Mouse (Mus musculus) CD4-positive, CD25-positive, alpha-beta regulatory T cell, adult 4 months (primary cell): ENCODE data around the gene Vmp1. TPM values are rescaled to one million over a fixed set of nuclear protein-coding genes. Genes with fewer than 3 reads are reported as not detected.

ENCODE experiments used
- ATAC-seq: one replicate; pipeline ENCODE4 v1.8.0; 2017
- polyA plus RNA-seq, 2 experiments: library from polyadenylated mRNA; unstranded; fragments of 100-300 nt; shearing (Covaris generic); gene quantifications; one replicate each; pipeline ENCODE4 v1.2.1; 2017

The Vmp1 gene
- polyA plus RNA-seq, 2 experiments from 2014 or later = 405 to 430 TPM

GRCm38 (mm10) chr11:86583990-86584897 lies 99.4 kb downstream of the Vmp1 start:
- ATAC-seq = no peak

GRCm38 (mm10) chr11:86583313-86583825 lies 100.3 kb downstream of the Vmp1 start:
- ATAC-seq = no peak

GRCm38 (mm10) chr11:86582543-86583260 lies 100.9 kb downstream of the Vmp1 start:
- ATAC-seq = no peak

- peak; percentile 2 for ATAC-seq
These were observed 101.6 kb downstream of the Vmp1 start for GRCm38 (mm10) chr11:86581943-86582542.

- ATAC-seq = peak; percentile 60
These were observed 102.3 kb downstream of the Vmp1 start for GRCm38 (mm10) chr11:86581250-86581753.

GRCm38 (mm10) chr11:86580319-86581113 lies 103.1 kb downstream of the Vmp1 start:
- ATAC-seq = peak; percentile 5

- no peak for ATAC-seq
These were observed 103.8 kb downstream of the Vmp1 start for GRCm38 (mm10) chr11:86579731-86580318.

GRCm38 (mm10) chr11:86578809-86579730 lies 104.6 kb downstream of the Vmp1 start:
- peak; percentile 20 for ATAC-seq

- ATAC-seq = no peak
These were observed 105.4 kb downstream of the Vmp1 start for GRCm38 (mm10) chr11:86578106-86578808.

- ATAC-seq = peak; percentile 37
These were observed 106.4 kb downstream of the Vmp1 start for GRCm38 (mm10) chr11:86577231-86577630.

GRCm38 (mm10) chr11:86575632-86576378 lies 107.8 kb downstream of the Vmp1 start:
- ATAC-seq = no peak

GRCm38 (mm10) chr11:86574408-86574807 lies 109.2 kb downstream of the Vmp1 start:
- no peak for ATAC-seq

- ATAC-seq = peak; percentile 52
These were observed 109.9 kb downstream of the Vmp1 start for GRCm38 (mm10) chr11:86573646-86574231.

GRCm38 (mm10) chr11:86572623-86573022 lies 111.0 kb downstream of the Vmp1 start:
- ATAC-seq = peak; percentile 11

- ATAC-seq = no peak
These were observed 111.8 kb downstream of the Vmp1 start for GRCm38 (mm10) chr11:86571871-86572270.

GRCm38 (mm10) chr11:86571047-86571855 lies 112.4 kb downstream of the Vmp1 start:
- no peak for ATAC-seq

- no peak for ATAC-seq
These were observed 113.3 kb downstream of the Vmp1 start for GRCm38 (mm10) chr11:86570261-86570746.
